Mouse (Mus musculus) neural tube, embryonic 11.5 days (tissue): ENCODE measurements around the gene Ociad2. TPM values are rescaled to one million over a fixed set of nuclear protein-coding genes. Genes with fewer than 3 reads are reported as not detected.

Experiments
- polyA plus RNA-seq: library from polyadenylated mRNA; unstranded; fragments of >200 nt; fragmentation: Nextera tagmentation; extraction: Ambion mirVana; gene quantifications from 2 replicates; pipeline ENCODE4 v1.2.1, GENCODE M21; 2014

The Ociad2 gene
- polyA plus RNA-seq, 1 experiment from 2014 or later, result 6.1 TPM

Other genes with a start within 250 kb of the Ociad2 start
- 40.9 and 41.7 TPM in 2 replicates for gene Fryl, start 84.4 kb downstream of the Ociad2 start, polyA plus RNA-seq
- 170 and 172 TPM in 2 replicates for gene Ociad1, start 48.2 kb downstream of the Ociad2 start, polyA plus RNA-seq
- gene Cwh43, start 65.0 kb upstream of the Ociad2 start, polyA plus RNA-seq, result not detected in 2 replicates
- gene Dcun1d4, start 140.0 kb upstream of the Ociad2 start, polyA plus RNA-seq, result 71.0 and 73.2 TPM in 2 replicates